Mouse (Mus musculus) B cell, adult 2 months (primary cell): ENCODE measurements around the gene A3galt2.

Experiments used
- DNase-seq, 2 experiments: peaks; one replicate each; pipeline ENCODE4 v3.0.0; 2022

A3galt2 gene

GRCm38 (mm10) chr4:128728431-128728851 is 26.7 kb upstream of the A3galt2 start:
- peak in 1 of 2 experiments; percentile 23 for DNase-seq

- DNase-seq, result no peak
These were observed 26.0 kb upstream of the A3galt2 start for GRCm38 (mm10) chr4:128729033-128729708.

GRCm38 (mm10) chr4:128729709-128730037 is 25.5 kb upstream of the A3galt2 start:
- DNase-seq, result no peak

- DNase-seq, result no peak
These were observed 24.9 kb upstream of the A3galt2 start for GRCm38 (mm10) chr4:128730271-128730670.

- no peak for DNase-seq
These were observed 22.4 kb upstream of the A3galt2 start for GRCm38 (mm10) chr4:128732794-128733193.

GRCm38 (mm10) chr4:128733496-128733895 is 21.7 kb upstream of the A3galt2 start:
- peak; percentile 79 to 81 for DNase-seq

GRCm38 (mm10) chr4:128734217-128734616 is 20.9 kb upstream of the A3galt2 start:
- DNase-seq, result no peak

GRCm38 (mm10) chr4:128734721-128735671 is 20.2 kb upstream of the A3galt2 start:
- peak; percentile 86 to 91 for DNase-seq

- no peak for DNase-seq
These were observed 18.0 kb upstream of the A3galt2 start for GRCm38 (mm10) chr4:128737137-128737589.

- DNase-seq, result no peak
These were observed 17.1 kb upstream of the A3galt2 start for GRCm38 (mm10) chr4:128737825-128738610.

- DNase-seq, result no peak
These were observed 14.3 kb upstream of the A3galt2 start for GRCm38 (mm10) chr4:128740878-128741277.

- no peak for DNase-seq
These were observed 13.3 kb upstream of the A3galt2 start for GRCm38 (mm10) chr4:128741906-128742305.

- DNase-seq, result no peak
These were observed 12.7 kb upstream of the A3galt2 start for GRCm38 (mm10) chr4:128742379-128742970.

- DNase-seq, result no peak
These were observed 12.0 kb upstream of the A3galt2 start for GRCm38 (mm10) chr4:128743031-128743626.

GRCm38 (mm10) chr4:128745160-128745559 is 10.0 kb upstream of the A3galt2 start:
- DNase-seq, result no peak

- DNase-seq, result no peak
These were observed 7.4 kb upstream of the A3galt2 start for GRCm38 (mm10) chr4:128747614-128748270.

- DNase-seq, result no peak
These were observed 6.9 kb upstream of the A3galt2 start for GRCm38 (mm10) chr4:128748309-128748708.

GRCm38 (mm10) chr4:128751006-128751405 is 4.2 kb upstream of the A3galt2 start:
- no peak for DNase-seq

- DNase-seq, result no peak
These were observed 3.0 kb upstream of the A3galt2 start for GRCm38 (mm10) chr4:128752031-128752757.

GRCm38 (mm10) chr4:128753571-128753970 is 1.6 kb upstream of the A3galt2 start:
- DNase-seq, result no peak

GRCm38 (mm10) chr4:128755900-128756299 is 736 bp downstream of the A3galt2 start:
- DNase-seq, result no peak
